Mouse (Mus musculus) kidney, postnatal 0 days (tissue): ENCODE results near the gene B4galt1. TPM values are rescaled to one million over a fixed set of nuclear protein-coding genes. Genes with fewer than 3 reads are reported as not detected.
"Not testable (repeated sequence)": the region's sequence is repeated elsewhere in the genome, so short reads cannot be mapped to it uniquely, and the experiment has no call there.

Experiments used
- ATAC-seq: fragments of 200-750 bp; cut with Nextera tagmentation; replicated peaks from 2 replicates; pipeline ENCODE4 v1.8.0; 2017; ENCODE audit warnings: low read depth, moderate number of reproducible peaks, moderate TSS enrichment, moderate library complexity; ENCODE audit not compliant: low FRiP score
- DNase-seq: peaks from one replicate; pipeline ENCODE4 v3.0.0-alpha.2; 2016; ENCODE audit warnings: low spot score
- H3K27ac ChIP-seq: fragments of 300-500 bp; sonication (generic); 2 replicates; pipeline ENCODE4 v1.5.1; 2014; ENCODE audit warnings: mild to moderate bottlenecking
- H3K27me3 ChIP-seq: fragments of 300-500 bp; sonication (generic); 2 replicates; pipeline ENCODE4 v1.6.1; 2014; ENCODE audit warnings: low read length, mixed read lengths; ENCODE audit not compliant: insufficient read depth
- H3K36me3 ChIP-seq: fragments of 300-500 bp; sonication (generic); 2 replicates; pipeline ENCODE4 v1.6.1; 2014; ENCODE audit warnings: low read length, mixed read lengths; ENCODE audit not compliant: insufficient read depth
- H3K4me1 ChIP-seq: fragments of 300-500 bp; sonication (generic); replicated peaks from 2 replicates; pipeline ENCODE4 v1.6.1; 2014; ENCODE audit warnings: antibody characterized with exemption, low read length, mixed read lengths; ENCODE audit not compliant: insufficient read depth
- H3K4me2 ChIP-seq: fragments of 300-500 bp; sonication (generic); 2 replicates; pipeline ENCODE4 v1.6.1; 2014; ENCODE audit warnings: mild to moderate bottlenecking, low read length, moderate library complexity, mixed read lengths
- H3K4me3 ChIP-seq: fragments of 300-500 bp; sonication (generic); replicated peaks from 2 replicates; pipeline ENCODE4 v1.5.1; 2014; ENCODE audit warnings: low read depth, low read length
- H3K9ac ChIP-seq: fragments of 300-500 bp; sonication (generic); 2 replicates; pipeline ENCODE4 v1.6.1; 2014; ENCODE audit warnings: low read depth, low read length
- H3K9me3 ChIP-seq: fragments of 300-500 bp; sonication (generic); replicated peaks from 2 replicates; pipeline ENCODE4 v1.6.1; 2016; ENCODE audit warnings: low read length, inconsistent platforms, mixed read lengths
- CTCF ChIP-seq: IDR thresholded peaks from 2 replicates; pipeline ENCODE4 v1.5.1; 2016; ENCODE audit warnings: antibody characterized with exemption, low read depth, mild to moderate bottlenecking, moderate library complexity
- WGBS: fragments of 180-500 bp; shearing (Covaris S2); extraction: QIAGEN DNeasy Blood & Tissue Kit; methylation state at CpG from one replicate; pipeline ENCODE4 v1.1.7; 2014; 5-methylcytosine and 5-hydroxymethylcytosine counted together
- polyA plus RNA-seq: library from polyadenylated mRNA; unstranded; fragments of >200 nt; fragmentation: Nextera tagmentation; extraction: Ambion mirVana; gene quantifications from 2 replicates; pipeline ENCODE4 v1.2.1, GENCODE M21; 2015

The B4galt1 gene
- polyA plus RNA-seq, 1 experiment from 2014 or later, result 35.9 TPM

DNA sequence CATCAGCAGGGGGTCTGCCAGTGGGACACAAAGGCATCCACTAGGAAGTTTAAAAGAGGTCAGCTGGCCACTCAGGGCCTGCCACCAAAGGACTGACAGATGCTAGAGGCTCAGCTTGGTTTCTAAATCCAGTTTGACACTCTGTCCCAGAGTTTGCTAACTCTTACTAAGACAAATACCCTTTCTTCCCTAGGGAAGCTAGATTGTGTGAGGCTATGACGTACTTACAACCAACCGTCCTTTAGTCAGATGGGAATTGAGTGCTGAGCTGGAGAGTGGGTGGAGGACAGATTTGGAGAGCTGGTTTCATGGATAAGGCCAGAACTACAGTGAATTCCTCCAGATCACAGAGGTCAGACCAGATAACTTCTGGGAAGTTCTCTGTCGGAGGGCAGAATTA is 52.9 kb downstream of the B4galt1 start:
- Histone ChIP-seq H3K36me3 (peaks cover 20% of the 10 kb centered on the region), H3K27me3 (no peaks in the 10 kb centered on the region), H3K4me1 (no peaks in the 10 kb centered on the region), H3K4me3 (no peak overlapping the region), H3K27ac (no peak overlapping the region), H3K9ac (no peak overlapping the region), H3K4me2 (no peak overlapping the region), H3K9me3 (no peaks in the 10 kb centered on the region)
- ATAC-seq (no peak), DNase-seq (no peak)
- 82% methylated on average over 3 of the region's 3 CpGs for WGBS
- no peak for TF ChIP-seq CTCF

GRCm38 (mm10) chr4:40798833-40799555 is 54.8 kb downstream of the B4galt1 start:
- DNase-seq, H3K9me3 ChIP-seq, H3K27me3 ChIP-seq, H3K4me2 ChIP-seq, H3K36me3 ChIP-seq, H3K4me1 ChIP-seq, H3K9ac ChIP-seq, H3K4me3 ChIP-seq, H3K27ac ChIP-seq: not testable (repeated sequence)
- ATAC-seq, result peak; percentile 45
- 78% methylated on average over 1 of the region's 2 CpGs for WGBS

DNA sequence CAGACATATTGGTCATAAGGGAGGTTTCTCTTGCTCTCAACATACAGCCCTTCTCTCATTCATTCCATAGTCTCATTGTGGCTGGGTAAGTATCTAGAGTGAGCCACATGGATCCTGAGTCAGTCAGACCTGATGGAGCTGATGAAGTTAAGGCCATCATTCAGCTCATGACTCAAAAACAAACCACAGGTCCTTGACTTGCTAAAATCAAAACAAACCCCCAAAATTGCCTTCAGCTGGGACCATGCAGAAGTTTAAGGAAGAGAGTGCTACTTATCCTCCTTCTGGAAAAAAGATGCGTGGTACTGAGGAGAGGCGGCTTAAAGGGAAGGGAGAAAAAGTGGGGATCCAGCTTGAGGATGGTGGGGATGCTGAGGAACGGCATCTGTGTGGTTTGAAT is 58.0 kb downstream of the B4galt1 start:
- no peak for ATAC-seq
- no peak for TF ChIP-seq CTCF
- 90% methylated on average over 3 of the region's 3 CpGs for WGBS

DNA sequence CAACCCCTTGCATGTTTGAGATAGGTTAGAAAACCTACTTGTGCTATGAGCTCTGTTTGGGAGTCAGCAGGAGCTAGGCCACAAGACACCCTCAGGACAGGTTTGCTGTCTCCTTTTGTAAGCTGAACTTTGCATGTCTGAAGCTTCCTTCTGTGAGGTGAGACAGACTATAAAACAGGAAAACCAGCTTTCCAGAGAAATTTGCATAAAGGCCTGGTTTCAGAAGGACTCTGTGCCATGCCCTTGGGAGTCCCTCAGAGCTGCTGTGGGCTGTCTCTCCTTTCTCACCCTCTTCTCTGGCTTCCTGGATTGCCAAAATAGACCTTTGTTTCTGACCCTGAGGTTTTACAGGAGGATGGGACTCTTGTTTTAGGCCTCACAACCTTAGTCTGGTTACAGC is 59.5 kb downstream of the B4galt1 start:
- Histone ChIP-seq H3K9me3 (no peaks in the 10 kb centered on the region), H3K36me3 (no peaks in the 10 kb centered on the region), H3K27me3 (no peaks in the 10 kb centered on the region), H3K9ac (no peak overlapping the region), H3K4me2 (no peak overlapping the region), H3K4me3 (no peak overlapping the region), H3K4me1 (no peaks in the 10 kb centered on the region), H3K27ac (no peak overlapping the region)
- ATAC-seq, result no peak
- TF ChIP-seq CTCF, result no peak
- no peak for DNase-seq

More for the DNA sequence above, 58.0 kb downstream of the B4galt1 start:
- Histone ChIP-seq H3K4me2 (no peak overlapping the region), H3K36me3 (no peaks in the 10 kb centered on the region), H3K27ac (no peak overlapping the region), H3K27me3 (no peaks in the 10 kb centered on the region), H3K4me1 (no peaks in the 10 kb centered on the region), H3K9ac (no peak overlapping the region), H3K4me3 (no peak overlapping the region), H3K9me3 (no peaks in the 10 kb centered on the region)
- DNase-seq, result no peak

GRCm38 (mm10) chr4:40791176-40791575 is 62.6 kb downstream of the B4galt1 start:
- WGBS, result 80% methylated on average over 4 of the region's 4 CpGs
- DNase-seq (no peak), ATAC-seq (no peak)
- H3K4me2 ChIP-seq, result no peak overlapping the region
- no peaks in the 10 kb centered on the region for H3K36me3 ChIP-seq
- H3K4me1 ChIP-seq, result no peaks in the 10 kb centered on the region
- no peaks in the 10 kb centered on the region for H3K9me3 ChIP-seq
- no peak for TF ChIP-seq CTCF
- no peak overlapping the region for H3K4me3 ChIP-seq
- H3K27ac ChIP-seq, result no peak overlapping the region
- no peak overlapping the region for H3K9ac ChIP-seq
- no peaks in the 10 kb centered on the region for H3K27me3 ChIP-seq

DNA sequence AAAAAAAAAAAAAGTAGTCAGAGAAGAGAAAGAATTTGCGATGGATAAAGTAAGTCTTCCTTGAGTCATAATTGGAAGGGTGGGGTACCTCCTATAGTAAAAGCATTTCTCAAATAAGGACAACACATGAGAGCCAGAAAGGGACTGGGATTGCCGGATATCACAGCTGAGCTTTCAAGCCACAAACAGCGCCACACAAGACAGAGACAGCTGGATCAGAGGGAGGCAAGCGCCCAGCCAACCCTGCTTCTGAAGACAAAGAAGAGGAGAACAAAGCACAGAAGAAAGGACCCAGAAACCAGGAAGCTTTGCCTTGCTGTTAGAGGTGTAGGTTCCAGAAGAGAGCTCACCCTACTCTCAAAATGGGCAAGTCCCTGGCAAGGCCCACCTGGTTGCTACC is 67.2 kb downstream of the B4galt1 start:
- H3K4me3 ChIP-seq, result no peak overlapping the region
- ATAC-seq, result no peak
- WGBS, result 90% methylated on average over 4 of the region's 4 CpGs
- H3K9ac ChIP-seq, result no peak overlapping the region
- no peak for TF ChIP-seq CTCF
- no peaks in the 10 kb centered on the region for H3K27me3 ChIP-seq
- no peak overlapping the region for H3K4me2 ChIP-seq
- no peak for DNase-seq
- H3K27ac ChIP-seq, result no peak overlapping the region
- H3K4me1 ChIP-seq, result 0 out of 2 replicates have a peak, but pooled peaks cover 7% of the 10 kb centered on the region
- H3K9me3 ChIP-seq, result no peaks in the 10 kb centered on the region
- no peaks in the 10 kb centered on the region for H3K36me3 ChIP-seq
